Mouse (Mus musculus): ENCODE results near the gene Gnaq. TPM values are rescaled to one million over a fixed set of nuclear protein-coding genes. Genes with fewer than 3 reads are reported as not detected.

The Gnaq gene
- polyA plus RNA-seq, 1 experiment: 34.0 TPM

- peak; percentile 2 for DNase-seq
- Histone ChIP-seq H3K4me1 (ENCODE audit: control insufficient read depth, insufficient read depth, low read length) (peaks cover 41% of the 10 kb centered on the region), H3K4me3 (replicated peaks; ENCODE audit: extremely low read depth, low read depth, low read length) (no peak overlapping the region)
- TF ChIP-seq POLR2A (IDR thresholded peaks at IDR 0.05; ENCODE audit: borderline replicate concordance, extremely low read depth, low read depth, low read length): no peak
- no peak for TF ChIP-seq CTCF (IDR thresholded peaks at IDR 0.05; ENCODE audit: insufficient read depth, low read length)
- 78% methylated on average over 10 of the region's 10 CpGs for WGBS
These were observed 51.1 kb downstream of the Gnaq start for GRCm38 (mm10) chr19:16183592-16184365.

DNA sequence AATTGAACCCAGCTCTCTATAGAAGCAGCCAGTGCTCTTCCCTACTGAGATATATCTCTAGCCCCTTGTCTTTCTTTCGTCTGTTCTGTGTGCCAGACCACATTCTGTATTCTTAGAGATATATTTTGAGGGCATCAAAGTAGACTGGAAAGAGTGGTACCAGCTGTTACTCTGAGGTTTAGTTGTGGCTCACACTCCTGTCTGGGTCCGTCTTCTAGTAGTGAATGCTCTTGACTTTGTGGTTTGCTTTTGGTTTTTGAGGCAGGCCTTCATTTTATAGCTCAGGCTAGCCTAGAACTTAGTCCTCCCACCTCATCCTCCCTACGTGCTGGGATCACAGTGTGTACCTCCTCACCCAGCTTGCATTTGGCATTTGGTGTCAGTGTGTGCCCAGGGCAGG lies 54.4 kb downstream of the Gnaq start:
- no peak for DNase-seq
- Histone ChIP-seq H3K4me1 (ENCODE audit: control insufficient read depth, insufficient read depth, low read length) (peaks cover 31% of the 10 kb centered on the region), H3K4me3 (replicated peaks; ENCODE audit: extremely low read depth, low read depth, low read length) (no peak overlapping the region)
- TF ChIP-seq POLR2A (IDR thresholded peaks at IDR 0.05; ENCODE audit: borderline replicate concordance, extremely low read depth, low read depth, low read length) (no peak), CTCF (IDR thresholded peaks at IDR 0.05; ENCODE audit: insufficient read depth, low read length) (no peak)
- WGBS: 59% methylated on average over 3 of the region's 3 CpGs

DNA sequence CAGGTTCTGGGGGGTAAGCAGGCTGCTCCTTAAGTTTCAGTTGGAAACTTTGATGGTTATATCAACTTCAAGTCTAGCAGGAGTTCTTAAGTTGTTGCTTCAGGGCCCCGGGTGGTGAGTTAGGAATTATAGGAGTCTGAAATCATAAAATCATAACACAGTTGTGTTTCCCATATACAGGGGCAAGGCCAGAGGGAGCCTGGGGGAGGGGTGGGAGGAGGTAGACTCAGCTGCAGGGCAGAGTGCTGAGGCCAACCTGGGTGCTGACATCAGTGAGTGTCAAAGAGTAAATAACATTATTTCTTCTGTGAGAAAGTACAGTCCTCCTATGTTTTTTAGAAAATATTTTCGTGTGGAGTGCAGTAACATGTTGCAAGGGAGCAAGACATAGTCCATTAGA lies 55.3 kb downstream of the Gnaq start:
- no peak for TF ChIP-seq CTCF (IDR thresholded peaks at IDR 0.05; ENCODE audit: insufficient read depth, low read length)
- TF ChIP-seq POLR2A (IDR thresholded peaks at IDR 0.05; ENCODE audit: borderline replicate concordance, extremely low read depth, low read depth, low read length): no peak
- peaks cover 33% of the 10 kb centered on the region for H3K4me1 ChIP-seq (ENCODE audit: control insufficient read depth, insufficient read depth, low read length)
- 44% methylated on average over 2 of the region's 2 CpGs for WGBS
- H3K4me3 ChIP-seq (replicated peaks; ENCODE audit: extremely low read depth, low read depth, low read length): no peak overlapping the region
- DNase-seq: no peak

GRCm38 (mm10) chr19:16189066-16189765 lies 56.6 kb downstream of the Gnaq start:
- no peak for TF ChIP-seq POLR2A (IDR thresholded peaks at IDR 0.05; ENCODE audit: borderline replicate concordance, extremely low read depth, low read depth, low read length)
- TF ChIP-seq CTCF (IDR thresholded peaks at IDR 0.05; ENCODE audit: insufficient read depth, low read length): no peak
- no peak overlapping the region for H3K4me3 ChIP-seq (replicated peaks; ENCODE audit: extremely low read depth, low read depth, low read length)
- 34% methylated on average over 9 of the region's 9 CpGs for WGBS
- no peak for DNase-seq
- H3K4me1 ChIP-seq (ENCODE audit: control insufficient read depth, insufficient read depth, low read length): peaks cover 29% of the 10 kb centered on the region

GRCm38 (mm10) chr19:16198162-16198561 lies 65.5 kb downstream of the Gnaq start:
- Histone ChIP-seq H3K4me1 (ENCODE audit: control insufficient read depth, insufficient read depth, low read length) (peaks cover 6% of the 10 kb centered on the region), H3K4me3 (replicated peaks; ENCODE audit: extremely low read depth, low read depth, low read length) (no peak overlapping the region)
- TF ChIP-seq CTCF (IDR thresholded peaks at IDR 0.05; ENCODE audit: insufficient read depth, low read length): peak; percentile 52; the same call in 1 of the 2 replicates
- TF ChIP-seq POLR2A (IDR thresholded peaks at IDR 0.05; ENCODE audit: borderline replicate concordance, extremely low read depth, low read depth, low read length): no peak
- DNase-seq: no peak
- 81% methylated on average over 3 of the region's 3 CpGs for WGBS

GRCm38 (mm10) chr19:16201356-16201755 lies 68.7 kb downstream of the Gnaq start:
- DNase-seq: no peak
- Histone ChIP-seq H3K4me1 (ENCODE audit: control insufficient read depth, insufficient read depth, low read length) (peaks cover 10% of the 10 kb centered on the region), H3K4me3 (replicated peaks; ENCODE audit: extremely low read depth, low read depth, low read length) (no peak overlapping the region)
- WGBS: 75% methylated on average over 2 of the region's 2 CpGs
- no peak for TF ChIP-seq CTCF (IDR thresholded peaks at IDR 0.05; ENCODE audit: insufficient read depth, low read length)
- no peak for TF ChIP-seq POLR2A (IDR thresholded peaks at IDR 0.05; ENCODE audit: borderline replicate concordance, extremely low read depth, low read depth, low read length)

GRCm38 (mm10) chr19:16204776-16205680 lies 72.4 kb downstream of the Gnaq start:
- Histone ChIP-seq H3K4me3 (replicated peaks; ENCODE audit: extremely low read depth, low read depth, low read length) (no peak overlapping the region), H3K4me1 (ENCODE audit: control insufficient read depth, insufficient read depth, low read length) (peaks cover 21% of the 10 kb centered on the region)
- no peak for TF ChIP-seq POLR2A (IDR thresholded peaks at IDR 0.05; ENCODE audit: borderline replicate concordance, extremely low read depth, low read depth, low read length)
- TF ChIP-seq CTCF (IDR thresholded peaks at IDR 0.05; ENCODE audit: insufficient read depth, low read length): no peak
- 62% methylated on average over 7 of the region's 7 CpGs for WGBS
- no peak for DNase-seq

DNA sequence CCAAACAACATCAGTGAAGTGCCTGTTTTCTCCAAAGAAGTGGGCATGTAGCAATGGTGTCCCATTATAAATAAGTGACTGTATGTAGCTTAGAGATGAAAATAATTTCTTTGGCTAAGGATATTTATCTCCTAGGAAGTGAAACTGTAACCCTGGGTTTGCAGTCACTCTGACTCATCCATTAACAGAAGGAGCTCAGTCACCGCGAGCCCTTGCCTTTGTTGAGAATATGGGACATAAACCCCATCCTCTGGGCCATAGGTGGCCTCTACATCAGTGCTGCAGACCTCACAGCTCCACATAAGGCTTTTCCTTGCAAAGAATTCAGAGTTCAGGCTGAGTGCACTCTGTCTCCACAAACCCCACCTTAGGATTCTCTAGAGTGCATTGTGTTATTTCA lies 77.0 kb downstream of the Gnaq start:
- no peak for DNase-seq
- no peak overlapping the region for H3K4me3 ChIP-seq (replicated peaks; ENCODE audit: extremely low read depth, low read depth, low read length)
- WGBS: 68% methylated on average over 2 of the region's 2 CpGs
- peaks cover 25% of the 10 kb centered on the region for H3K4me1 ChIP-seq (ENCODE audit: control insufficient read depth, insufficient read depth, low read length)
- TF ChIP-seq POLR2A (IDR thresholded peaks at IDR 0.05; ENCODE audit: borderline replicate concordance, extremely low read depth, low read depth, low read length): no peak

DNA sequence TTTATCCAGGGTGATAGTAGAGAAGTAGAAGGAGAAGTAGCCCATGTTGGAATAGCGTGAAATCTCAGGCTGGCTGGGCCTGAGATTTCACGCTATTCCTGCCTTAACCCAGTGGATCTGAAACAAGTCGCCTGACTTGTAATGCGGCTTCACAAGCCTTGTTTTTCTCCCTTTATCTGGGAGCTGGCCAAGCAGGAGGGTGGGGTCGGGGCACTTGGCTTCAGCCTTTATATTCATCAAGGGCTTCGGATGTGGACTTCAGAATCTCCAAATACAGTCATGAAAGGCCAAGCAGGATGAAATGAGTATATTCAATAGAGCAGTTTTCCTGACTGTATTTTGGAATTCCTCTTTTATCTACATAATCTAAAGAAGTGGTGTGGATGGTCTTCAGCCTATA lies 82.3 kb downstream of the Gnaq start:
- Histone ChIP-seq H3K4me3 (replicated peaks; ENCODE audit: extremely low read depth, low read depth, low read length) (no peak overlapping the region), H3K4me1 (ENCODE audit: control insufficient read depth, insufficient read depth, low read length) (peaks cover 18% of the 10 kb centered on the region)
- WGBS: 16% methylated on average over 6 of the region's 6 CpGs
- DNase-seq: peak; percentile 62
- TF ChIP-seq CTCF (IDR thresholded peaks at IDR 0.05; ENCODE audit: insufficient read depth, low read length) (no peak), POLR2A (IDR thresholded peaks at IDR 0.05; ENCODE audit: borderline replicate concordance, extremely low read depth, low read depth, low read length) (no peak)

Data from lung, adult 2 months (tissue).